Mouse (Mus musculus): ENCODE measurements around the gene Syn3. TPM values are rescaled to one million over a fixed set of nuclear protein-coding genes. Genes with fewer than 3 reads are reported as not detected.

Syn3 gene
- polyA plus RNA-seq, 1 experiment from 2014 or later, result 4.0 TPM

GRCm38 (mm10) chr10:86492089-86492907, 6.4 kb downstream of the Syn3 start:
- Histone ChIP-seq H3K9ac (ENCODE audit: low read length) (no peak overlapping the region), H3K4me3 (ENCODE audit: low read depth, low read length) (no peak overlapping the region), H3K36me3 (ENCODE audit: control insufficient read depth, insufficient read depth, low read length) (no peaks in the 10 kb centered on the region), H3K4me2 (ENCODE audit: low read depth, severe bottlenecking) (no peak overlapping the region; the same call in 1 of the 2 replicates), H3K4me1 (ENCODE audit: control insufficient read depth, insufficient read depth, low read length) (0 out of 2 replicates have a peak, but pooled peaks cover 3% of the 10 kb centered on the region), H3K27me3 (ENCODE audit: control insufficient read depth, insufficient read depth, low read length) (no peaks in the 10 kb centered on the region), H3K27ac (replicated peaks; ENCODE audit: low read depth, low read length) (no peak overlapping the region), H3K9me3 (ENCODE audit: control insufficient read depth, low read length) (no peaks in the 10 kb centered on the region)
- DNase-seq (ENCODE audit: low spot score), result peak; percentile 48
- WGBS, result 41% methylated on average over 2 of the region's 2 CpGs
- no peak for ATAC-seq (ENCODE audit: insufficient number of reproducible peaks, low FRiP score, low TSS enrichment, low read depth)

- Histone ChIP-seq H3K27ac (replicated peaks; ENCODE audit: low read depth, low read length) (no peak overlapping the region), H3K4me2 (ENCODE audit: low read depth, severe bottlenecking) (no peak overlapping the region; the same call in 1 of the 2 replicates), H3K4me1 (ENCODE audit: control insufficient read depth, insufficient read depth, low read length) (0 out of 2 replicates have a peak, but pooled peaks cover 3% of the 10 kb centered on the region), H3K4me3 (ENCODE audit: low read depth, low read length) (no peak overlapping the region), H3K36me3 (ENCODE audit: control insufficient read depth, insufficient read depth, low read length) (no peaks in the 10 kb centered on the region), H3K27me3 (ENCODE audit: control insufficient read depth, insufficient read depth, low read length) (no peaks in the 10 kb centered on the region), H3K9ac (ENCODE audit: low read length) (no peak overlapping the region), H3K9me3 (ENCODE audit: control insufficient read depth, low read length) (no peaks in the 10 kb centered on the region)
- ATAC-seq (ENCODE audit: insufficient number of reproducible peaks, low FRiP score, low TSS enrichment, low read depth) (0 out of 2 replicates have a peak, but pooled peaks have one; percentile 65), DNase-seq (ENCODE audit: low spot score) (peak; percentile 22)
- 22% methylated on average over 3 of the region's 3 CpGs for WGBS
These were observed 7.2 kb downstream of the Syn3 start for GRCm38 (mm10) chr10:86491316-86492088.

DNA sequence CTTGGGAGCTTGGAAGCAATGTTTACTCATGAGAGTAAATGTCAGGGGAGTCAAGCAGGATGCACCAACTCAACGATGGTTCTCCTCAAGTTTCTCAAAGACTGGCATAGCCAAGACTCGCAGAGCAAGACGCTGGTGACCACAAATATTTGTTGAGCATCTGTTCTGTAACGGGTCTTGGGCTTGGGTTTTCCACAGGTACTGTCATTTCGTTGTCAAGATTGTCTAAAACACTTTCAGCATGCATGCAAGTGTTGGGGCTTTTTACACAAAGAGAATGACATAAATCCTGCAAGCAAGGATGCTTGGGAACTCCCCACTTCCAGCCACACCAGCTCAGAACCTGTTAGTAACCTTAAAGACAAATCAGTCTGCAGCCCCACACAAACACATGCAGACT, 10.2 kb downstream of the Syn3 start:
- ATAC-seq (ENCODE audit: insufficient number of reproducible peaks, low FRiP score, low TSS enrichment, low read depth) (no peak), DNase-seq (ENCODE audit: low spot score) (no peak)
- WGBS, result 80% methylated on average over 5 of the region's 5 CpGs
- Histone ChIP-seq H3K4me3 (ENCODE audit: low read depth, low read length) (no peak overlapping the region), H3K4me2 (ENCODE audit: low read depth, severe bottlenecking) (no peak overlapping the region), H3K27me3 (ENCODE audit: control insufficient read depth, insufficient read depth, low read length) (no peaks in the 10 kb centered on the region), H3K36me3 (ENCODE audit: control insufficient read depth, insufficient read depth, low read length) (no peaks in the 10 kb centered on the region), H3K27ac (replicated peaks; ENCODE audit: low read depth, low read length) (no peak overlapping the region), H3K9ac (ENCODE audit: low read length) (no peak overlapping the region), H3K4me1 (ENCODE audit: control insufficient read depth, insufficient read depth, low read length) (0 out of 2 replicates have a peak, but pooled peaks cover 3% of the 10 kb centered on the region), H3K9me3 (ENCODE audit: control insufficient read depth, low read length) (no peaks in the 10 kb centered on the region)

GRCm38 (mm10) chr10:86485971-86486370, 12.7 kb downstream of the Syn3 start:
- Histone ChIP-seq H3K9me3 (ENCODE audit: control insufficient read depth, low read length) (no peaks in the 10 kb centered on the region), H3K4me3 (ENCODE audit: low read depth, low read length) (no peak overlapping the region), H3K9ac (ENCODE audit: low read length) (no peak overlapping the region), H3K36me3 (ENCODE audit: control insufficient read depth, insufficient read depth, low read length) (no peaks in the 10 kb centered on the region), H3K4me1 (ENCODE audit: control insufficient read depth, insufficient read depth, low read length) (no peaks in the 10 kb centered on the region), H3K4me2 (ENCODE audit: low read depth, severe bottlenecking) (no peak overlapping the region), H3K27ac (replicated peaks; ENCODE audit: low read depth, low read length) (no peak overlapping the region), H3K27me3 (ENCODE audit: control insufficient read depth, insufficient read depth, low read length) (no peaks in the 10 kb centered on the region)
- no peak for DNase-seq (ENCODE audit: low spot score)
- no peak for ATAC-seq (ENCODE audit: insufficient number of reproducible peaks, low FRiP score, low TSS enrichment, low read depth)
- WGBS, result 68% methylated on average over 4 of the region's 4 CpGs

- DNase-seq (ENCODE audit: low spot score), result peak; percentile 43
- H3K9me3 ChIP-seq (ENCODE audit: control insufficient read depth, low read length), result no peaks in the 10 kb centered on the region
- no peaks in the 10 kb centered on the region for H3K36me3 ChIP-seq (ENCODE audit: control insufficient read depth, insufficient read depth, low read length)
- no peaks in the 10 kb centered on the region for H3K27me3 ChIP-seq (ENCODE audit: control insufficient read depth, insufficient read depth, low read length)
- no peak for ATAC-seq (ENCODE audit: insufficient number of reproducible peaks, low FRiP score, low TSS enrichment, low read depth)
- 14% methylated on average over 3 of the region's 3 CpGs for WGBS
- H3K4me1 ChIP-seq (ENCODE audit: control insufficient read depth, insufficient read depth, low read length), result peaks cover 4% of the 10 kb centered on the region; the same call in 1 of the 2 replicates
- no peak overlapping the region for H3K9ac ChIP-seq (ENCODE audit: low read length)
- no peak overlapping the region for H3K4me2 ChIP-seq (ENCODE audit: low read depth, severe bottlenecking)
- no peak overlapping the region for H3K4me3 ChIP-seq (ENCODE audit: low read depth, low read length)
- no peak overlapping the region for H3K27ac ChIP-seq (replicated peaks; ENCODE audit: low read depth, low read length)
These were observed 14.7 kb downstream of the Syn3 start for GRCm38 (mm10) chr10:86483968-86484367.

DNA sequence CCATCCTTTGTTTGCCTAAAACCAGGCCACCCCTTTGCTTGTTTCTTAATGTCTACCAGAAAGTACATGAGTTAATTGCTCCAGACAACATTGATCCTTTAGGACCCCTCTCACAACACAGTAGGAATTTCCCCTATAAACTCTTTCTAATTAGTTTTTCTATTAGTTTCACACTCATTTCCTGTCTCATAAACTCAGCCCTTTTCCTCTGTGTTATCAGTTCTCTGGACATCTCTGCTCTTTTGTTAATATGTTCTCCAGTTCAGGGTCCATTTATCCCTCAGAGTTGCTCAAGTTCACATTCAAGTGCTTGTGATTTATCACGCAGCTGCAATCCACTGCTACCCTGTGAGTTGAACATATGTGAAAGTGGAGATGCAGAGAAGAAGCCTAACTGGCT, 16.2 kb downstream of the Syn3 start:
- Histone ChIP-seq H3K27me3 (ENCODE audit: control insufficient read depth, insufficient read depth, low read length) (no peaks in the 10 kb centered on the region), H3K4me3 (ENCODE audit: low read depth, low read length) (no peak overlapping the region), H3K4me2 (ENCODE audit: low read depth, severe bottlenecking) (no peak overlapping the region), H3K9me3 (ENCODE audit: control insufficient read depth, low read length) (no peaks in the 10 kb centered on the region), H3K9ac (ENCODE audit: low read length) (no peak overlapping the region), H3K36me3 (ENCODE audit: control insufficient read depth, insufficient read depth, low read length) (no peaks in the 10 kb centered on the region), H3K4me1 (ENCODE audit: control insufficient read depth, insufficient read depth, low read length) (peaks cover 4% of the 10 kb centered on the region; the same call in 1 of the 2 replicates), H3K27ac (replicated peaks; ENCODE audit: low read depth, low read length) (0 out of 2 replicates have a peak overlapping the region, but pooled peaks have one; percentile 10)
- WGBS, result 24% methylated on average over 1 of the region's 1 CpGs
- DNase-seq (ENCODE audit: low spot score), result no peak
- ATAC-seq (ENCODE audit: insufficient number of reproducible peaks, low FRiP score, low TSS enrichment, low read depth), result no peak

GRCm38 (mm10) chr10:86480711-86481110, 18.0 kb downstream of the Syn3 start:
- no peak overlapping the region for H3K4me2 ChIP-seq (ENCODE audit: low read depth, severe bottlenecking)
- no peaks in the 10 kb centered on the region for H3K27me3 ChIP-seq (ENCODE audit: control insufficient read depth, insufficient read depth, low read length)
- no peak for ATAC-seq (ENCODE audit: insufficient number of reproducible peaks, low FRiP score, low TSS enrichment, low read depth)
- H3K27ac ChIP-seq (replicated peaks; ENCODE audit: low read depth, low read length), result no peak overlapping the region
- no peak for DNase-seq (ENCODE audit: low spot score)
- H3K36me3 ChIP-seq (ENCODE audit: control insufficient read depth, insufficient read depth, low read length), result no peaks in the 10 kb centered on the region
- WGBS, result 70% methylated on average over 6 of the region's 6 CpGs
- peaks cover 4% of the 10 kb centered on the region; the same call in 1 of the 2 replicates for H3K4me1 ChIP-seq (ENCODE audit: control insufficient read depth, insufficient read depth, low read length)
- no peak overlapping the region for H3K9ac ChIP-seq (ENCODE audit: low read length)
- H3K9me3 ChIP-seq (ENCODE audit: control insufficient read depth, low read length), result no peaks in the 10 kb centered on the region
- no peak overlapping the region for H3K4me3 ChIP-seq (ENCODE audit: low read depth, low read length)

GRCm38 (mm10) chr10:86479718-86480121, 19.0 kb downstream of the Syn3 start:
- Histone ChIP-seq H3K9me3 (ENCODE audit: control insufficient read depth, low read length) (no peaks in the 10 kb centered on the region), H3K4me1 (ENCODE audit: control insufficient read depth, insufficient read depth, low read length) (peaks cover 4% of the 10 kb centered on the region; the same call in 1 of the 2 replicates), H3K9ac (ENCODE audit: low read length) (no peak overlapping the region), H3K4me2 (ENCODE audit: low read depth, severe bottlenecking) (no peak overlapping the region), H3K4me3 (ENCODE audit: low read depth, low read length) (no peak overlapping the region), H3K27ac (replicated peaks; ENCODE audit: low read depth, low read length) (no peak overlapping the region), H3K36me3 (ENCODE audit: control insufficient read depth, insufficient read depth, low read length) (no peaks in the 10 kb centered on the region), H3K27me3 (ENCODE audit: control insufficient read depth, insufficient read depth, low read length) (no peaks in the 10 kb centered on the region)
- 14% methylated on average over 4 of the region's 4 CpGs for WGBS
- ATAC-seq (ENCODE audit: insufficient number of reproducible peaks, low FRiP score, low TSS enrichment, low read depth) (0 out of 2 replicates have a peak, but pooled peaks have one; percentile 8), DNase-seq (ENCODE audit: low spot score) (peak; percentile 41)
